Mouse (Mus musculus) heart, postnatal 0 days (tissue): ENCODE measurements around the gene Klf13. TPM values are rescaled to one million over a fixed set of nuclear protein-coding genes. Genes with fewer than 3 reads are reported as not detected.

Source experiments
- ATAC-seq: fragments of 200-750 bp; cut with Nextera tagmentation; 2 replicates; pipeline ENCODE4 v1.8.0; 2017; ENCODE audit warnings: low read depth, moderate number of reproducible peaks, moderate library complexity; ENCODE audit not compliant: insufficient read depth
- DNase-seq: peaks from one replicate; pipeline ENCODE4 v3.0.0-alpha.2; 2016; ENCODE audit warnings: low spot score
- H3K27ac ChIP-seq: fragments of 300-500 bp; sonication (generic); 2 replicates; pipeline ENCODE4 v1.5.1; 2014; ENCODE audit warnings: low read depth, mild to moderate bottlenecking
- H3K27me3 ChIP-seq: fragments of 300-500 bp; sonication (generic); 2 replicates; pipeline ENCODE4 v1.6.1; 2014; ENCODE audit warnings: low read length, mixed read lengths; ENCODE audit not compliant: control insufficient read depth, insufficient read depth
- H3K36me3 ChIP-seq: fragments of 300-500 bp; sonication (generic); replicated peaks from 2 replicates; pipeline ENCODE4 v1.6.1; 2014; ENCODE audit warnings: low read length, mixed read lengths; ENCODE audit not compliant: control insufficient read depth, insufficient read depth
- H3K4me1 ChIP-seq: fragments of 300-500 bp; sonication (generic); 2 replicates; pipeline ENCODE4 v1.6.1; 2014; ENCODE audit warnings: antibody characterized with exemption; ENCODE audit not compliant: control insufficient read depth, insufficient read depth
- H3K4me2 ChIP-seq: fragments of 300-500 bp; sonication (generic); 2 replicates; pipeline ENCODE4 v1.6.1; 2014; ENCODE audit warnings: low read depth, mild to moderate bottlenecking, low read length, moderate library complexity
- H3K4me3 ChIP-seq: fragments of 300-500 bp; sonication (generic); 2 replicates; pipeline ENCODE4 v1.5.1; 2014; ENCODE audit warnings: low read depth, low read length
- H3K9ac ChIP-seq: fragments of 300-500 bp; sonication (generic); replicated peaks from 2 replicates; pipeline ENCODE4 v1.6.1; 2014; ENCODE audit warnings: low read depth, low read length, mixed read lengths
- H3K9me3 ChIP-seq: fragments of 300-500 bp; sonication (generic); replicated peaks from 2 replicates; pipeline ENCODE4 v1.6.1; 2016; ENCODE audit warnings: low read length; ENCODE audit not compliant: control insufficient read depth
- CTCF ChIP-seq: IDR thresholded peaks from 2 replicates; pipeline ENCODE4 v1.5.1; 2016; ENCODE audit warnings: antibody characterized with exemption, control low read depth, low read depth
- EP300 ChIP-seq: IDR thresholded peaks from 2 replicates; pipeline ENCODE4 v1.6.1; 2016; ENCODE audit warnings: antibody characterized with exemption, low read depth
- WGBS: fragments of 180-500 bp; shearing (Covaris S2); extraction: QIAGEN DNeasy Blood & Tissue Kit; methylation state at CpG from one replicate; pipeline ENCODE4 v1.1.7; 2014; 5-methylcytosine and 5-hydroxymethylcytosine counted together
- polyA plus RNA-seq: library from polyadenylated mRNA; unstranded; fragments of >200 nt; fragmentation: Nextera tagmentation; extraction: Ambion mirVana; gene quantifications from 2 replicates; pipeline ENCODE4 v1.2.1, GENCODE M21; 2015
- total RNA-seq: library from RNA; depleted of rRNA; stranded (reverse); fragments of >200 nt; gene quantifications from 2 replicates; pipeline ENCODE4 v1.2.3, GENCODE M21; 2014; ENCODE audit warnings: low replicate concordance; rRNA removed

The Klf13 gene
- 40.7 and 47.4 TPM in 2 replicates for total RNA-seq
- polyA plus RNA-seq = 26.0 and 26.5 TPM in 2 replicates

DNA sequence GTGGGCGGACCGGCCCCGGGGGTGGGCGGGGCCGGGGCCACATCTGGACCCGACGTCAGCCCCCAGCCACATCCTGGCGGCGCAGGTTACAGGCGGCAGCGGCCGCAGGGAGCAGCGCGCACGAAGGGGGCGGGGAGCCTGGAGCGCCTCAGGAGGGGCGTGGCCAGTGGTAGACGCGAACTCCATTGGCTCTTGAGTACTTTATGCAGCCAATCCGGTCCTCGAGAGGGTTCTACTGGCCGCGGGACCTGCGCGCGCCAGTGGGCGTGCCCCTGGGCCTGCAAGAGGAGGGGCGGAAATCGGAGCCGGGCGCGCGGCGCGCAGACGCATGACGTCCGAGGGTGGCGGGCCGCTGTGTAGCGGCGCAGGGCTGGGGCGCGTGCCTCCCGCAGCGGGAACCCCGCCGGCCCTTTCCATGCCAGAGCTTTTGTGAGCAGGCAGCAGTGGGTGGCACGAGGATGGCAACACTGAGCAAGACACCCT, at the start of gene Klf13:
Gene Klf13 (minus strand): TSS at position 2 of the 483 bp plus-strand sequence.
- ATAC-seq (peak; percentile 86), DNase-seq (peak; percentile 100)
- Histone ChIP-seq H3K4me3 (peak within 1 kb of the TSS; percentile 98), H3K27ac (peak within 1 kb of the TSS; percentile 99), H3K27me3 (no peaks in the 10 kb centered on the region), H3K4me2 (peak within 1 kb of the TSS; percentile 87), H3K36me3 (no peaks in the 10 kb centered on the region), H3K9me3 (no peaks in the 10 kb centered on the region), H3K4me1 (peaks cover 29% of the 10 kb centered on the region), H3K9ac (peak within 1 kb of the TSS; percentile 96)
- TF ChIP-seq CTCF (no peak), EP300 (peak; percentile 18; the same call in 1 of the 2 replicates)
- WGBS = 1% methylated on average over 43 of the region's 50 CpGs

DNA sequence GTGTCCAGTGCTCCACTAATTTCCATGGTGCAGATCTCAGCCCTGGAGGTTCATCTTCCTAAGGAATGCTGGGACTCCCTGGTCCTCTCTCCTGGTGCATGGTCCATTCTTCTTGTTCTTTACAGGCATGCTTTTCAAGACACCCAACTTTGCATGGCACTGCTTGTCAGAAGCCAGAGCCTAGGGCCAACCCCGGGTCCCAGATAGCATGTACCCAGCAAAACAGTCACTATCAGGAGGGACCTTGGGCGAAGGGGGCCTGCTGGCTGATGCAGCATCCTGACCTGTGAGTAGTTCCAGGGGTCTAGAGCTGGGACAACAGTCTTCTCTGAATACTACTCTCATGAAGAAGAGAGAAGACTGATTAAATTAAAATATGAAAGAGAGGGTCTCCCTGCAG, 49.7 kb upstream of the Klf13 start:
- DNase-seq = no peak
- H3K4me1 ChIP-seq = no peaks in the 10 kb centered on the region; the same call in 1 of the 2 replicates
- no peak overlapping the region for H3K27ac ChIP-seq
- H3K36me3 ChIP-seq = no peaks in the 10 kb centered on the region
- no peaks in the 10 kb centered on the region for H3K9me3 ChIP-seq
- H3K4me2 ChIP-seq = no peak overlapping the region
- no peak overlapping the region for H3K4me3 ChIP-seq
- H3K9ac ChIP-seq = no peak overlapping the region
- 79% methylated on average over 2 of the region's 2 CpGs for WGBS
- H3K27me3 ChIP-seq = no peaks in the 10 kb centered on the region
- no peak for ATAC-seq
- no peak for TF ChIP-seq EP300
- no peak for TF ChIP-seq CTCF

DNA sequence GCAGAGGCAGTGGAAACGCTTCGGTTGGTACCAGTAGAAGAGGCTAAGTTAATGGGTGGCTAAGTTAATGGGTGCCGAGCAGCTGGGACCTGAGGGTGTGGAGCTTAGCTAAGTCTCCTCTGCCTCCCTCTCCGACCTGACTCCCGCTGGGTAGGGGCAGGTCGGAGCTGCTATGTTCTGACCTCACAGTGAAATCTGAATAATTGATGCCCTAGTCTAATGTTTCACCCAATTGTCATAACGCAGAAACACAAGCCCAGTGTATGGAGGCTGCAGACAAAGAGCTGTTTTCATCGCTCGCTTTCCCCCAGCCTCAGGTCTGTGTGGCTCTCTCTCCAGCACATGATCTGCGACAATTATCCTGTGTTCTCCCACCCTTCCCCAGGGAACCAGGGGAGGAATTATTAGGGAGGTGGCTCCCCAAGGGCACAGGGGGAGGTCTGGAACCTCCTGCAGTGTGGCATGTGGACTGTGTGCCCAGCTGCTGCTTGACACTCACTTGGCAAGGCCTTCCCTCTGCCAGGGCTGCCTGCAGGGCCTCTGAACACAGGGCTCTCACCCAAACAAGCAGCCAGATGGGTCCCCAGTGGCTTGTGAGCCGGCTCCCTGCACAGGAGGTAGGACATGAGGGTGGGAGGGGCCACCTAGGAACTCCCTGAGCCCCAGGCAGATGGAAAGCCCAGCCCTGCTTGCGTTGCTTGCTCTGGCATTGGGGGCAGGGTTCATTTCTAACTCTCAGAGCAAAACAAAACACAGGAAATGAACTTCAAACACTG, 47.9 kb upstream of the Klf13 start:
- H3K9me3 ChIP-seq = no peaks in the 10 kb centered on the region
- ATAC-seq (no peak), DNase-seq (peak; percentile 11)
- H3K9ac ChIP-seq = no peak overlapping the region
- H3K4me3 ChIP-seq = no peak overlapping the region
- no peaks in the 10 kb centered on the region; the same call in 1 of the 2 replicates for H3K4me1 ChIP-seq
- no peaks in the 10 kb centered on the region for H3K27me3 ChIP-seq
- H3K36me3 ChIP-seq = no peaks in the 10 kb centered on the region
- 59% methylated on average over 12 of the region's 12 CpGs for WGBS
- no peak overlapping the region for H3K4me2 ChIP-seq
- H3K27ac ChIP-seq = peak overlapping the region; percentile 54; the same call in 1 of the 2 replicates
- TF ChIP-seq CTCF = no peak
- TF ChIP-seq EP300 = no peak

DNA sequence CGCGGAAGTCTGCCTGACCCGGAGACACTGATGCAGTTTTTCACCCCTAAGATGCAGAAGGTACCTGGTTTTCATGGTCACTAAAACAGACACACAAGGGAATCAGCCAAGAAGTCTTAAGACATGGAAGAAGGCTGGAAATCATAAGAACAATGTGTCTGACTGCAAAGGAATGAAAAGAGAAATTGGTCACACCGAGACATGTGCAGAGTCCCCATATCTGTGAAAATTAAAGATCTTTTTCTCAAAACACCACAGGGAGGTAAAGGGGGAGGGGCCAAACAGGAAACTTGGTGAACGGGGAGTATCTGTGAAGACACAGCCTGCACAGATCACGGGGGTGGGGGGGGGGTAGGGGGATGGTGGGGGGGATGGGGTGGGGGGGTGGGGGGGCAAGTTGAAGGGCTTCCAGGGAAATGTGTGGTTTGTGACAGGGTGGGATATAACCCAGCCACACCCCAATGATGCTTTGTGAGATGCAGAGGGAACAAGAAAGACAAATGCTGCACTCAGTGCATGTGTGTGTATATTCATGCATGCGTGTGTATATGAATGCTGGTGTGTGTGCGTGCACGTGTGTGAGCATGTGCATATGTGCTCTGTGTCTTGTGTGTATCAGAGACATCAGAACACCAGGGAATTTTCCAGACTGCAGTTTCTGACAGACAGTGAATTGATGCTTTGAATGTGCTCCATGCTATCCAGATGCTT, 47.1 kb upstream of the Klf13 start:
- TF ChIP-seq CTCF = no peak
- no peak for TF ChIP-seq EP300
- Histone ChIP-seq H3K27ac (peak overlapping the region; percentile 54; the same call in 1 of the 2 replicates), H3K27me3 (no peaks in the 10 kb centered on the region), H3K4me1 (no peaks in the 10 kb centered on the region; the same call in 1 of the 2 replicates), H3K36me3 (no peaks in the 10 kb centered on the region), H3K4me2 (no peak overlapping the region), H3K9me3 (no peaks in the 10 kb centered on the region), H3K9ac (no peak overlapping the region), H3K4me3 (no peak overlapping the region)
- WGBS = 71% methylated on average over 9 of the region's 9 CpGs
- no peak for DNase-seq
- no peak for ATAC-seq

DNA sequence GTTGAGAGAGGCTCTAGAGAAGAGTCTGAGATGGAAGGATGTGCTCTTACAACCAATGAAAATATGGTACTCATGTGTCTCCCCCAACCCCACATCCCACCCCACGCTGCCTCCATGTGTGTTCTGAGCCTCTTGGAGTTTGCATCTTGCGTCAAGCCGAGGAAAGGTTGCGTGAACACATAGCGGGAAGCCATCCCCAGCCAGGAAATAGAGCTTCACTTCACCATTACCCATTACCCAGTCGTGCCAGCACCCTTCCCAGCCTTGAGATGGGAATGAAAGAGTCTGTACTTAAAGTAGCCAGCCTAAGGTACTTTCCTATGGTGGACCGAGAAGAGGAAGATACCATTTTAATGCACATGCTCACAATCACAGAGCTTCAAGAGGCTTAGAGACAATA, 46.6 kb upstream of the Klf13 start:
- Histone ChIP-seq H3K36me3 (no peaks in the 10 kb centered on the region), H3K4me1 (no peaks in the 10 kb centered on the region; the same call in 1 of the 2 replicates), H3K4me2 (no peak overlapping the region), H3K9me3 (no peaks in the 10 kb centered on the region), H3K27ac (peak overlapping the region; percentile 11; the same call in 1 of the 2 replicates), H3K9ac (no peak overlapping the region), H3K27me3 (no peaks in the 10 kb centered on the region), H3K4me3 (no peak overlapping the region)
- TF ChIP-seq EP300 (no peak), CTCF (no peak)
- WGBS = 79% methylated on average over 7 of the region's 7 CpGs
- ATAC-seq = no peak
- DNase-seq = no peak
